Mouse (Mus musculus): ENCODE measurements around the gene Arl5a.

The Arl5a gene

GRCm38 (mm10) chr2:52422871-52423610, 1.7 kb downstream of the Arl5a start:
- DNase-seq (ENCODE audit: low spot score), result no peak

GRCm38 (mm10) chr2:52421197-52421596, 3.5 kb downstream of the Arl5a start:
- DNase-seq (ENCODE audit: low spot score), result no peak

GRCm38 (mm10) chr2:52420001-52420710, 4.5 kb downstream of the Arl5a start:
- DNase-seq (ENCODE audit: low spot score), result no peak

DNA sequence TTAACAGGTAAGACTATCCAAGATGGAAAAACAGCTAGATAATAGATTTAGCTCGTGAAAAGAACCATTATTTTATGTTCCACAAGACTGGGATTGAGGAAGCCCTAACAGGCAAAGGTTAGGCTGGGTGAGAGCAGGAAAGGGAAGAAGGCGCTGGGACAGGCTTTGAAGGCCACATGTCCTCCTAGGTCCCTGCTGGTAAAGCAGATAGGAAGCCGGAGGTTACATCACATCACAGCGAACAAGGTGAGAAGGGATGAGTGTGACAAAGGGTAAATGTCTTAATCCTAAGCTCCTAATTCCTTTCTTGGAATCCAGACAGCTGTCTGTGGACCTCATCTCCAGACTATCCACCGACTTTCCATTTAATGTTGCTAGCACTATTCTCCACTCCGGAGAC, 5.4 kb downstream of the Arl5a start:
- DNase-seq (ENCODE audit: low spot score), result no peak

- no peak for DNase-seq (ENCODE audit: low spot score)
Observed at GRCm38 (mm10) chr2:52412524-52413037, 12.1 kb downstream of the Arl5a start.

DNA sequence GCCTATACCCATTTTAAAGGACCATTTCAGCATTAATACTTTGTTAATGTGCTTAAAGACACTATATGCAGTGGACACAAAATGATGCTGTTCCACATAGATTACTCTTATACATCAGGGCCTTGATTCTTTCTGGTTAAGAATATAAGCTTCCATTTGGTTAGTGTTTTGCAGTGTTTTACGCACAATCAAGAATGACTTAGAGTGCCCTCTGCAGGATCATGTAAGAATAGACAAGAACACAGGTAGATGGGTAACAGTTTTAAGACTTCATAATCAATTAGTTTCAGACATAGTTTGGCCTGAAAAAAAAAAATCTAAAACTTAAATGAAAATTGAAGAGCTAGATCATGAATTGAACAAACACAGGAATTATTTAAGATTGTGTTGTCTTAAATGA, 18.2 kb downstream of the Arl5a start:
- no peak for DNase-seq (ENCODE audit: low spot score)

DNA sequence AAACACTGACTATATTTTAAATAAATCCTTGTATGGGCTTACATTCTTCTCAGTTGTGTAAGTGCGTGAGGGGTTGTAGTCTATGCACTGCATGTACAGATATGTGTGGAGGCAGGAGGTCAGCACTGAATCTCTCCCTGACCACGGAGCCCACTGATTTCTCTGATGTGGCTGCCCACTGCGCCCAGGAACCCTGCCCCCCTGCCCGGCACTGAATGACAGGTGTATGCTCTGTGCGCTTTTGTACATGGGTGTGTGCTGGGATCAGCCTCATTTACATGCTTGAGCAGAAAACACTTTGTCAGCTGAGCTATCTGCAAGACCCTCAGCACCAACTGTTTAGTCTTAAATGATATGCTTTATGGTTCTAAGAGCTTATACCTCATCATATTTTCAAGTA, 19.5 kb downstream of the Arl5a start:
- DNase-seq (ENCODE audit: low spot score), result no peak

GRCm38 (mm10) chr2:52394529-52394928, 30.2 kb downstream of the Arl5a start:
- no peak for DNase-seq (ENCODE audit: low spot score)

DNA sequence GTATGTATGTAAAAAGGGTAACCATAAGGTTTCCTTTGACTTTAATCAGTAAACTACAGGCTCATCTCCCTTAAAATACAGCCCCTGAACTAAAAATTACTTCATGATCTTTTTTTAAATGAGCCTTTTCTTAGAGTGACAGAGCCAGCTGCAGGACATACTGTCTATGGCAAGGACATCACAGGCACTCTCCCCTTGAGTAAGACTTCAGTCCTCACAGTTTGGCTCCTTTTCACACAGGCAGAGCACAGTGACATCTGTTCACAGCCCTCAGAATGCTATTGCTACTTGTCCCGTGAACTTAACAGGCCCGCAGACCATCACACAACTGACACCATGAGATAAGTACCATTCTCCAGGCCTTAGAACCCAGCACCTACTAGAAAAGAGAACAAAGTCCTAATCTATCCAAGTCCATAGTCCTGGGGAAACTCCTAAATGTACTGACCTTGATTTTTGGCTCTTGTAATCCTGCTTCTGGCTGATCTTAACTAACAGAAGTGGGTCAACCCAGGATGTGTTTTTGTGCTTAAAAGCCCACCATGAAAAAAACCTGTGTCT, 34.2 kb downstream of the Arl5a start:
- no peak for DNase-seq (ENCODE audit: low spot score)

GRCm38 (mm10) chr2:52389975-52390374, 34.7 kb downstream of the Arl5a start:
- DNase-seq (ENCODE audit: low spot score), result no peak

DNA sequence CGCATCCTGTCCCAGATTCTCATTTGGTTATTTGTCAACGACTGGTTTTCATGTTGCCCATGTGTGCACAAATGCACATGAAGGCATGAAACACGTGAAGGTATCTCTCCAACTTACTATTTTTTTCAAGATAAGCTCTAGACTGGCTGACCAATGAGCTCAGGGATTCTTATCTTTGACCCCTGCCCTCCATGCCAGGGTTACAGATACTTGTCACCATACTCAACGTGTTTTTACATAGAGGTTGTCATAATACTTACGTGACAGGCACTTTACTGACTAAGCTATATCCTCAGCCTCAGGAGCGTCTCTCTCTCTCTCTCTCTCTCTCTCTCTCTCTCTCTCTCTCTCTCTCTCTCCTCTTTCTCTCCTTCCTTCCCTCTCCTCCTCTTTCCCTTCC, 38.2 kb downstream of the Arl5a start:
- no peak for DNase-seq (ENCODE audit: low spot score)

DNA sequence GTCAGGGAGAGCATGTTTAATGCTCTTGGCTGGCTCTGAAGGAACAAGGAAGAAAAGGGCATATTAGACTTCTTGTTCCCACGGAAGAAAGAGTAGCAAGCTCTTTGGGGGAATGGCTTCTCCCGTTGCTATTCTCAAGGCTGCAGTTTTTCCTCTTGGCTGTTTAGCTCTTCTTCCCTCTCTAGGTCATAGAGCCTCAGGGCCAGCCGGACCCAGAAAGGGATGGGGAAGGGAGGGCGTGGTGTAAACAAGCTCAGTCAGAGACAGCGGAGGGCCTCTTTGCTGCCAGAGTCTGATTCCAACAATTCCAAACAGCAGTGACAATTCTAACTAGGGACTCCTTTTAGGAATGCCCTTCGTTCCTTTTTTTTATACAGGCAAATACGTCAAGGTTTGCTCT, 38.7 kb downstream of the Arl5a start:
- no peak for DNase-seq (ENCODE audit: low spot score)

- DNase-seq (ENCODE audit: low spot score), result no peak
Observed at GRCm38 (mm10) chr2:52378848-52379261, 45.8 kb downstream of the Arl5a start.

DNA sequence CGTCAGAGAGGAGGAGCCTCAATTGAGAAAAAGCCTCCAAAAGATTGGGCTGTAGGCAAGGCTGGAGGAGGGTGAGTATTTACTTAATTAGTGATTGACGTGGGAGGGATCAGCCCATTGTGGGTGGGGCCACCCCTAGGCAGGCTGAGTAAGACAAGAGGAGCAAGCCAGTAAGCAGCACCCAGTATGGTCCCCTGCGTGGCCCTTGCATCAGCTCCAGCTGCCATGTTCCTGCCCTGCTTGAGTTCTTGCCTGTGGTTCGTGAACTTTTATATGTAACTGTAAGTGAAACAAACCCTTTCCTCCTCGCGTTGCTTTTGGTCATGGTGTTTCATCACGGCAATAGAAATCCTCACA, 46.3 kb downstream of the Arl5a start, which contains the start of gene Neb:
TSS of gene Neb (minus strand) at position 27 of the 357 bp plus-strand sequence.
- no peak for DNase-seq (ENCODE audit: low spot score)

DNA sequence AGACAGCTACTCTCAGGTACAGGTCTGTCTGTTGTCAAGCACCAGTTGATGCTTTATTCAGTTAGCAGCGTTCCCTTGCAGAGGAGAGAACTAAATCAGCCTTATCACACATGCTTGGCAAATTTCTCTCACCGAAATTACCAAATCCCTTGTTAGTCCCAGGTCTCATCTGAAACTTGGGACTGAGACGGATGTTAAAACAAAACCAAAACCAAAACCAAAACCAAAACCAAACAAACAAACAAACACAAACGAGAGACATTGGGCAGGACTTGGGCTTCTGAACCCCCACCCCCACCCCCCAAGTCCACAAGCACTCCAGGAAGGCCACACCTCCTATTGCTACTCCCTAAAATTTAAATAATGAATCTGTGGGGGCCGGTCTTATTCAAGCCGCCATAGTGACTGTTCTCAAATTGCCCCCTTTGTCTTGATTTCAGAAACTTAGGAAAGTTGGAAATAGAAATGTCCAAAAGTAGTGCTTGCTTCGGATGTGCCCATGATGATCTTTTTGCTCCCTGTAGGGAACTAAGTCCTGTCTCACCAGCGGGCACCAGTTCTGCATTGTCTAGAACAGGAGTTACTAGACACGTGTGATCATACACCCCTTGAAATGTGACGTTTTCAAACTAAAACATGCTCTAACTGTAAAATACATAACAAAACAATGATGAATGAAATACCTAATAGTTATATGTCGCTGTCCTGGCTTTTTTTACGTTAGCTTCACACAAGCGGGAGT, 46.8 kb downstream of the Arl5a start:
- DNase-seq (ENCODE audit: low spot score), result no peak

DNA sequence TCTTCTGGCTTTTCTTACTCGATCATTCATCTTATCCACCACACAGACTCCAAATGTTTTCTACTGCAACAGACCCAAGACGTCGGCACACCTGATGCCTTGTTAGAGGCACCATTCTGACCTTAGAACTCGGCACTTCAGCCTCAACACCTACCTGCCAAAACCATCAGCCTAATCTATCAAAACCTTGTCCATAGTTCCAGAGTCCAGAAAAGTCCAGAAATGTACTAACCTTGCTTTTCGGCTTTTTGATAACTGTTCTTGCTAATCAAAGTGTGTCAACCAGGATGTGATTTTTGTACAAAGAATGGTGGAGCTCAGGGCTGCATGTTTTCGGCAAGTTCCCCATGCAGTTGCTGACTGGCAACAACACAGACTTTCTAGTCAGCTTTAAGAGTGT, 50.0 kb downstream of the Arl5a start:
- DNase-seq (ENCODE audit: low spot score), result no peak

DNA sequence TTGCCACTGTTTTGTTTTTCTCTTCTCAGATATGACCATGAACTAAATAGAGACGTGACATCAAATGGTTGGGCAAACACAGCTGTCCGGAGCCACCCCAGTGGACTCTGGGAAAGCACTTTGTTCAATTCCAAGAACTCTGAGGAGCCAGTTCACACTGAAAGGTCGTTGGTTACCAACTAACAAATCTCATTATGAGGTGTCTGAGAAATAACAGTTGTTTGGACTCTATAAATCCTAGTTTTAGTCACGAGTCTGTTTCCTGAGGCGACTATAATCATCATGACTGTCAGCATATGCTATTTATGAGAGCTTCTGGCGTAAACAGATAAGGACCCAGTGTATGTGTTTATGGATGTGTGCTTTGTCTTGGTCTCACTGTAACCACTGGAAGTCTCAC, 52.2 kb downstream of the Arl5a start:
- no peak for DNase-seq (ENCODE audit: low spot score)

- DNase-seq (ENCODE audit: low spot score), result no peak
Observed at GRCm38 (mm10) chr2:52372080-52372479, 52.6 kb downstream of the Arl5a start.

DNA sequence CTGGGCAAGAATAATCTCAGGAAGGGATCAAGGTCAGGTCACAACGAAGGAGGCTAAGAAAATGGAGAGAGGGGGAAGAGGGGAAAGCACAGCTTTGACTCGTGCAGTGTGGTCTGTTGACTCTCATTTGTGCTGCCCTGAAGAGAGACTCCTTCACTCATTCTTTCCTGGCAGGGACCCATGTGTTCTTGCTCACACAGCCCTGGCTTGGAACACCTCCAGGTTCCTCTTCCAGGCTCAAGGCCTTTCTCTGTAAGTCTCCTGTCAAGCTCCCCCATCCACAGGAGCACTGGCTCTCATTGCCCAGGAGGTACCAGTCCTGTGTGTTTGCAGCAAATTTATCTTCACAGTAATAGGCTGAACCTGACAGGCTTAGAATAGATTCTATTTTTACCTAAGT, 53.6 kb downstream of the Arl5a start:
- DNase-seq (ENCODE audit: low spot score), result peak; percentile 58

GRCm38 (mm10) chr2:52369622-52370021, 55.1 kb downstream of the Arl5a start:
- no peak for DNase-seq (ENCODE audit: low spot score)

DNA sequence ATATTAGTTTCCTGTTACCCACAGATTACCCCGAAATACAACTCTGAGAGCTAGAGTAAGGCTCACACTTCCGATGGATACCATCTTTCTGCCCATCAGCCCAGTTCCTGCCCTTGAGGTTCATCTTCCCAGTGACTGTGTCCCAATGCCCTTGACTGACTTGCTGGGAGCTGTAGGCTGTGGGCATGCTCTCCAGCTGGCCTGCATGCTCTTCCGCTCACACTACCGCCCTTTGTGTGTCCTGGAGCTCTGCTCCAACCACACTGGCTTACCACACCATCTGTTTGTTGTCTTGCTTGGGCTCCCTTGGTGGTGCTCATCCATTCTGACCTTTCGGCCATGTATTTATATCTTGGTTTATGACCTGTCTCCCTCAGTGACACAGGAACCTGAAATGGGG, 57.0 kb downstream of the Arl5a start:
- DNase-seq (ENCODE audit: low spot score), result no peak

- no peak for DNase-seq (ENCODE audit: low spot score)
Observed at GRCm38 (mm10) chr2:52367248-52367647, 57.5 kb downstream of the Arl5a start.

GRCm38 (mm10) chr2:52361086-52361485, 63.6 kb downstream of the Arl5a start:
- no peak for DNase-seq (ENCODE audit: low spot score)
